Mouse (Mus musculus) spleen, adult 2 months (tissue): Measurements from ENCODE around the gene Hectd4.

Source experiments
- CTCF ChIP-seq: fragments of 200-500 bp; IDR thresholded peaks from 2 replicates; pipeline ENCODE4 v1.5.1; 2011; ENCODE audit warnings: mild to moderate bottlenecking, inconsistent platforms; ENCODE audit not compliant: insufficient read depth, insufficient read length, insufficient replicate concordance; ENCODE audit errors: extremely low read depth
- POLR2A ChIP-seq: fragments of 200-500 bp; IDR thresholded peaks from 2 replicates; pipeline ENCODE4 v1.6.1; 2011; ENCODE audit warnings: low read depth, low read length, inconsistent platforms

GRCm38 (mm10) chr5:121389691-121390090 lies 169.7 kb downstream of the Hectd4 start:
- TF ChIP-seq CTCF (no peak), POLR2A (no peak)
